Mouse (Mus musculus): Measurements from ENCODE around the gene Tspan1.

The Tspan1 gene

GRCm38 (mm10) chr4:116168617-116169352, 1.4 kb upstream of the Tspan1 start:
- in situ Hi-C loops (cut with MseI, MboI), result no loop called here

GRCm38 (mm10) chr4:116165708-116166407, 1.5 kb downstream of the Tspan1 start:
- in situ Hi-C loops (cut with MseI, MboI), result no loop called here

- in situ Hi-C loops (cut with MseI, MboI), result no loop called here
Observed at GRCm38 (mm10) chr4:116164759-116165554, 2.4 kb downstream of the Tspan1 start.

- in situ Hi-C loops (cut with MseI, MboI), result no loop called here
Observed at GRCm38 (mm10) chr4:116162142-116162541, 5.3 kb downstream of the Tspan1 start.

GRCm38 (mm10) chr4:116160769-116161168, 6.6 kb downstream of the Tspan1 start:
- in situ Hi-C loops (cut with MseI, MboI), result no loop called here

GRCm38 (mm10) chr4:116159912-116160311, 7.5 kb downstream of the Tspan1 start:
- in situ Hi-C loops (cut with MseI, MboI), result no loop called here

GRCm38 (mm10) chr4:116157882-116158281, 9.5 kb downstream of the Tspan1 start:
- in situ Hi-C loops (cut with MseI, MboI), result no loop called here

GRCm38 (mm10) chr4:116152702-116153101, 14.7 kb downstream of the Tspan1 start:
- in situ Hi-C loops (cut with MseI, MboI), result no loop called here

- in situ Hi-C loops (cut with MseI, MboI), result no loop called here
Observed at GRCm38 (mm10) chr4:116151238-116151637, 16.2 kb downstream of the Tspan1 start, which contains the start of gene Lurap1. Gene Lurap1 (minus strand): TSS chr4:116151338.

- in situ Hi-C loops (cut with MseI, MboI), result no loop called here
Observed at GRCm38 (mm10) chr4:116150862-116151221, 16.6 kb downstream of the Tspan1 start.

- in situ Hi-C loops (cut with MseI, MboI), result no loop called here
Observed at GRCm38 (mm10) chr4:116150156-116150861, 17.1 kb downstream of the Tspan1 start.

- in situ Hi-C loops (cut with MseI, MboI), result no loop called here
Observed at GRCm38 (mm10) chr4:116149812-116150155, 17.6 kb downstream of the Tspan1 start.

- in situ Hi-C loops (cut with MseI, MboI), result no loop called here
Observed at GRCm38 (mm10) chr4:116143891-116144717, 23.3 kb downstream of the Tspan1 start.

- in situ Hi-C loops (cut with MseI, MboI), result no loop called here
Observed at GRCm38 (mm10) chr4:116143317-116143811, 24.0 kb downstream of the Tspan1 start.

- in situ Hi-C loops (cut with MseI, MboI), result no loop called here
Observed at GRCm38 (mm10) chr4:116142269-116142668, 25.1 kb downstream of the Tspan1 start.

- in situ Hi-C loops (cut with MseI, MboI), result no loop called here
Observed at GRCm38 (mm10) chr4:116141736-116142135, 25.7 kb downstream of the Tspan1 start.

- in situ Hi-C loops (cut with MseI, MboI), result no loop called here
Observed at GRCm38 (mm10) chr4:116140801-116141574, 26.4 kb downstream of the Tspan1 start.

GRCm38 (mm10) chr4:116137421-116137996, 29.9 kb downstream of the Tspan1 start:
- in situ Hi-C loops (cut with MseI, MboI), result no loop called here

- in situ Hi-C loops (cut with MseI, MboI), result no loop called here
Observed at GRCm38 (mm10) chr4:116134990-116135389, 32.4 kb downstream of the Tspan1 start.

GRCm38 (mm10) chr4:116133126-116133525, 34.3 kb downstream of the Tspan1 start:
- in situ Hi-C loops (cut with MseI, MboI), result no loop called here
